Mouse (Mus musculus) T-helper 2 cell (primary cell): ENCODE results near the gene Acp2.

Source experiments
- in situ Hi-C: fragments of 300-600 bp; cut with MboI, MseI; formaldehyde crosslinking; loops from one replicate; pipeline ENCODE4 v1.15.1; 2025; ENCODE audit warnings: high pct_unique_total_duplicates

The Acp2 gene

DNA sequence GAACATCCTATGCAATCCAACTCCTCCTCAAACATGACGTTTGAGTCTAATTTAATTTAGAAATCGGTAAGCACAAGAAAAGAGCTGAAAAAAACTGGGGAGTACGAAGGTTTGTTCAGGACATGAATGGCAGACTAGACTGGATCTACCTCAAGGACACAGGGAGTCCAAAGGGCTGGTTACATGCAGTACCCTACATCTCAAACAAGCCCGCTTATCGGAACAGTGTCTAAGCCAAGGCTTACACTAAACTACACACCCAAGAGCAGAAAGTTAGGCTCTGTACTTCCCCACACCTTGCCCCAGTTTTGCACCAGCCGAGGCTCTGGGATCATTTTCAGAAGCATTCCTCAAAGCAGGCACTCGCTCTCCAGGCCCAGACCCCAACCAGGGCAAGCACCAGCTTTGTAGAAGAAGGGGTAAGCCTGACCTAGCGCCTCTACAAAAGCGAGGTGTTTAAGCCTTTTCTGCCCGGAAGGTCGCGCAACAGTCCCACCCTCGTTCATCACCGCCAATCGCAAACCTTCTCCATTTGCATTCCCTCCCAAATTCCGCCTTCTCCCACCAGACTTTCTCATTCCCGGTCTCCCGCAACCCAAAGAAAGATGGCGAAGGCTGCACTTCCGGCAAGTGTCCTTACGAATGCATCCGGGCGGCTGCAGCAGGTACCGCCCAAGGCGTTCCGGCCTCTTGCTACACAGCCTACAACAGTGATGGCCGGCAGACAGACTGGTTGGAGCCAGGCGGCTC is at the start of gene Acp2, which contains the start of gene Nr1h3:
Acp2 (plus strand) TSS at position 664 of the 750 bp plus-strand sequence.
Nr1h3 (minus strand) TSS at position 613 of the 750 bp plus-strand sequence.
- in situ Hi-C loops, result no loop called here

DNA sequence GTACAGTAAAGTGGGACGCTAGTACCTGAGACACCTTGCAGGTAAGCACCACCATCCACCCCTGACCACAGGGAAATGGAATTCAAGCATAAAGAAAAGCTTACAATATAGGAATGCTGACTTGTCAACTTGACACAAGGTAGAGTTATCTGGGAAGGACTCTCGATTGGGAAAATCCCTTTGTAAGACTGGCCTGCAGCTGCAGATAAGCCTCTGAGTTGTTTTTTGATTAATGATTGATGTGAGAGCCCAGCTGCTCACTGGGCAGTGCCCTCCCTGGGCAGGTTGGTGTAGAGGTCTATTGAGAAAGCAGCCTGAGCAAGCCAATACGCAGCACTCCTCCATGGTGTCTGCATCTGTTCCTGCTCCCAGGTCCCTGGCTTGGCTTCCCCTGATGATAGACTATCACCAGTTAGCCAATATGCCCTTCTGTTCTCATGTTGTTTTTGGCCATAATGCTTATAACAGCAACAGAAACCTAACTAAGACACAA is 49.8 kb upstream of the Acp2 start:
- in situ Hi-C loops, result loop anchor here (10.0 kb wide), 1 partner anchor 432 kb away; no protein-coding TSS in a partner anchor

GRCm38 (mm10) chr2:91154091-91154490 is 48.6 kb upstream of the Acp2 start:
- in situ Hi-C loops, result loop anchor here (10.0 kb wide), 1 partner anchor 431 kb away; no protein-coding TSS in a partner anchor

- in situ Hi-C loops, result loop anchor here (10.0 kb wide), 1 partner anchor 428 kb away; no protein-coding TSS in a partner anchor
Observed at GRCm38 (mm10) chr2:91157002-91157752, 45.5 kb upstream of the Acp2 start.

DNA sequence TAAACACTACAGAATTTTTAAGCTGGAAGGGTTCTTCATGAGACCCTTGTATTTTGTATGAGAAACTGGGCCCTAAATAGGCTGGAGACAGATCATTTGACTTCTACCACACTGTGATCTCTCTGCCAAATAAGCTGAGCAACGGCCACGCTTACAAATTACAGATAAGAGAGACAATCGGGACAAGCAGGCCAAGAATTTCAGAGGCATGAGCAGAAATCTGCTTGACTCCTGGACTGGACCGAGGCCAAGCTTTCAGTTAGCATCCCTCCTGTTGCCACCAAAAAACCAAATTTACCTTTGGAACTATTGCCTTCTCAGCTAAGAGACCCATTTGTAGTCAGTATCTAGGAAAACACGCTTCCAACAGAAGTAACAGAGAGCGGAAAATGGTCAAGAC is 42.1 kb upstream of the Acp2 start:
- in situ Hi-C loops, result no loop called here

- in situ Hi-C loops, result no loop called here
Observed at GRCm38 (mm10) chr2:91162952-91163351, 39.7 kb upstream of the Acp2 start.

DNA sequence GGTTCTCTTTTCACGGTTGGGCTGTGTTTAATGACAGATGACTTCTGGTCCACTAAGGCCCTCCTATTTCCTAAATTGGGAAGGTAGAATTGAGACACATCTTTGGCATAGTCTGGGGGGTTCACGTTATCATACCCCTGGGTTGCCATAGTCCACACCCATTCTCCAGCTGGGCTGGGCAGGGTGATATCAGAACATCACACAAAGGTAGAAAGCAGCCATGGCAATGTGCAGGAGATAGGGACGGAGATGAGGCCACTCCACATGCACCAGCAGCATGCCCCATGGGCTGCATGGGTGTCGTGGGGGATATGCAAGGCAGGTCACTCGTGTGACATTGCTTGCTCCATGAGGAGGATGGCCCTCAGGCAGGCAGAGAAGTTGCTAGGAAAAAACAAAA is 39.2 kb upstream of the Acp2 start:
- in situ Hi-C loops, result no loop called here

- in situ Hi-C loops, result no loop called here
Observed at GRCm38 (mm10) chr2:91164991-91165390, 37.7 kb upstream of the Acp2 start.

- in situ Hi-C loops, result no loop called here
Observed at GRCm38 (mm10) chr2:91167629-91168028, 35.1 kb upstream of the Acp2 start.

DNA sequence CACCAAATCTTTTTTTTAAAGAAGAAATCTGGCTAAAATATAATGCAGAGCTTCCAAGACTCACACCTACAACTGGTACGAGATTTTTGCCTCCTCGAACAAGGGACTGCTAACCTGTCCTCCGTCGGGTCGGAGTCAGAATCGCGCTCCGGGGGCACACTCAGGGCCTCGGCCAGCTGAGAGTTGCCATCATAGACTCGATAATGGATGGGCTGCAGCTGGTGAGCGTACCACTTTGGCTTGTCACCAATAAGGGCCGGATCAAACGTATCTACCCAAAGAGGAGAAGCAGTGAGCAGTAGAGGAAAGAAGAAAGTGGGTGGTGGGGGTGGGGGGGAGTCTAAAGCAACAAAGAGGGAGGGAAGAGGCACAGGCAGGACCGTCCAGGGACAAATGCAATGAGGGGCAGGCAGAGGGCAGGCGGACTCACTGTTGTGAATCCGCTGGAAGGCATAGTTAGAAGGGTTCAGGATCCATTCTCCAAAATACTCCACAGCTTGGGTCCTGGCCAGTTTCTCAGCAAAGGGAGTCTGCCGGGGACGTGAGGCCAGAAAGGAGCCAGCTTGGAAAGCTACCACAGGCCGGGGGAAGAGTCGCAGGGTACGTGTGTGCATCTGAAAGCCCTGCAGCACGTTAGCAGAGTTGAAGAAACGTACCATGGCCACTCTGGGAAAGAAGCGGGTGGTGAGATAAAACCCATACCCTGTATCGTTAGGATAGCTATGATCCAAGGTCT is 32.9 kb upstream of the Acp2 start:
- in situ Hi-C loops, result no loop called here

- in situ Hi-C loops, result no loop called here
Observed at GRCm38 (mm10) chr2:91175490-91175889, 27.2 kb upstream of the Acp2 start.

DNA sequence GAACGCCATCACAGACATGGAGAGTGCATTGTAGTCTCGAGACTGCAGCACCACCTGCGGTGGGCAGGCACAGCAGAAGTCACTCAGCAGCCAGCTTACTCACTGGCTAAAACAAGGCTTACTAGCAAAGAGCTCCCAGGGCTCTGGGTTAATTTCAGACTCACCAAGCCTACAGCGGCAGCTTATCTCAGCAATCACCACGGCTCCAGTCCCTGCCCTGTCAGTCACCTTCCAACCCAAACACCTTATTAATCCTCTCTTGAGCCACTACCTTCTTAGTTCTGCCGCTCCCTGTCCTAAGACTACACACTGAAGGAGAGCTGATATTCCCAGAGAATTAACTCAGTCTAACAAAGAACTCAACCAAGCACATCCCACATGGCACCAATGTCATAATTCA is 26.5 kb upstream of the Acp2 start:
- in situ Hi-C loops, result no loop called here

DNA sequence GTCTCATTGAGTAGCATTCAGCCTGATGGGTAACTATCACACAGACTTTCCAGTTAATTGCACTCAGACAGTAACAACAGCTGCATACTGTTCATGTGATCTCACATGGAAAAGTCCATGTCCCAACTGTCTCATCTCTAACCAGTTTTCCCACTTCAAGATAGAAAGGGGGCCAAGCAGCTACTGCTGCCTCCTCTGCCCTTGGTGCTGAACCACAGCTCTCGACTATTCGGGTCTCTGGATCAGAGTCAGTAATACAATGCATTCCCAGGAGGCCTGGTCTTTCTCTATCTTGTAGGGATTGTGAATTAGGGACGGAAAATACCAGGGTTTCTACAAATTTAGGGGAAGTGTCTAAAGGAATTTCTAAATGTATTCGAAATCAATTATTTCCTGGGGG is 22.9 kb upstream of the Acp2 start:
- in situ Hi-C loops, result no loop called here

DNA sequence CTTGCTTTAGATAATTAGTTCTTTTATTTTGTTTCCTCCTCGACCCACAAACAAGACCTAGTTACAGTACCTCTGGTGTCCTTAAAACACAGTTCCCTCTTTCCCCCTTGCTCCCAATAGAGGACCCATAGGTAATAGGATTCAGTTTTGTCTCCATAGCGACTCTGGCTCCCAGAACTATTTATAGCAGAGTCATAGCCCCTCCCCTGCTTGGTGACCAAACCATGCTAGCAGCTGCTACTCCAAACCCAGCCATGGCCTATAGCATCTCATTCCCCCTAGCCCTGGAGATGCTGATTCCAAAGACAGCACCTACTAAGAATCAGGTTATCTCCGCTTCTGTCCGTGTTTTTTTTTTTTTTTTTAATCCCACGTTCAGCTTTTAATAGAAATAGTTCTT is 22.0 kb upstream of the Acp2 start:
- in situ Hi-C loops, result no loop called here

GRCm38 (mm10) chr2:91182016-91182404 is 20.7 kb upstream of the Acp2 start:
- in situ Hi-C loops, result no loop called here

GRCm38 (mm10) chr2:91182405-91183147 is 20.1 kb upstream of the Acp2 start:
- in situ Hi-C loops, result no loop called here

DNA sequence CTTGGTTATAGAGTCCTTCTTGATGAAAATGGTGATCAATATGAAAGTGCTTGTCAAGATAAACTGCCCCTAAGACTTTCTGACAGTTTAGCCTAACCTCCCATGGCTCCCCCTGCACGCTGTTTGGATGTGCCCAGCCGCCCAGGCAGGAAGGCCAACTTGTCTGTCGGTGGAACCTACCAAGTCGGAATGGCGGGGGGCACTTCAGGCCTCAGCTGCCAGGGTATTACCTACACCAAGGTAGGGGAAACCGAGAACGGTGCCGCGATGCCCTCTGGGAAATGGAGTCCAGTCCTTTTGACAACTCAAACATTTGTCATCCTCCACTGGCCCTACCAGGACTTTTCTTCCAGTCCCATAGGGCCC is 19.6 kb upstream of the Acp2 start:
- in situ Hi-C loops, result no loop called here

- in situ Hi-C loops, result no loop called here
Observed at GRCm38 (mm10) chr2:91183711-91184405, 18.8 kb upstream of the Acp2 start, which contains the start of gene Madd. Gene Madd (minus strand): TSS chr2:91183837.

DNA sequence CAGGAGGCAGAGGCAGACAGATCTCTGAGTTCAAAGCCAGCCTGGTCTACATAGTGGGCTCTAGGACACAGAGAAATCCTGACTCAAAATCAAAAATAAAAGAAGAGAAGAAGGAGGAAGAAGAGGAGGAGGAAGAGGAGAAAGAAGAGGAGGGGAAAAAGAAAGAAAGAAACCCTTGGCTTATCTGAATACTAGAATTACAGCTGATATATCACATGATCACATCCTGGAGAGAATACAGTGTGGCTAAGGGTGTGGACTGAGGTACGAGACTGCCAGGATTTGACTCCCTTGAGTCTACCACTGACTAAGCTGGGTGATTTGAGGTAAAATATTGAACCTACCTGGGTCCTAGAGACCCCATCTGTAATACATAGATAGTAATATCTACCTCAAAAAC is 16.5 kb upstream of the Acp2 start:
- in situ Hi-C loops, result no loop called here

DNA sequence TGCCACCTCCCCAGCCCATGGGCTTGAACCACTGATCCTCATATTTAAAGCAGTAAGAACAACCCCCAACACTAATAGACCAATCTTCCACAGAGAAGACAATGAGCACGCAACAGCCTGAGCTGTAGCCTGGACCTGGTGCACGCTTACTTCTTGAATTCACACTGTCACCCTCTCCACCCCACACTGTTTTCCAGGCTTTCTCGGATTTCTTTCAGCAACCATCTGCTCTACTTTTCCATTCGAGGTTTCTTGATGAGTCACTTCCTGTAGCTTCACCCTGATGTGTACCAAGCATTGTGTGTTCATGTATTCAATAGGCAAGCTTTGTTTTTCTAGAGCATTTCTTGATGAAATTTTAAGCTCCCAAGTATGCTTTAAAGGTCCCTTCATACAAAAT is 15.3 kb upstream of the Acp2 start:
- in situ Hi-C loops, result no loop called here

DNA sequence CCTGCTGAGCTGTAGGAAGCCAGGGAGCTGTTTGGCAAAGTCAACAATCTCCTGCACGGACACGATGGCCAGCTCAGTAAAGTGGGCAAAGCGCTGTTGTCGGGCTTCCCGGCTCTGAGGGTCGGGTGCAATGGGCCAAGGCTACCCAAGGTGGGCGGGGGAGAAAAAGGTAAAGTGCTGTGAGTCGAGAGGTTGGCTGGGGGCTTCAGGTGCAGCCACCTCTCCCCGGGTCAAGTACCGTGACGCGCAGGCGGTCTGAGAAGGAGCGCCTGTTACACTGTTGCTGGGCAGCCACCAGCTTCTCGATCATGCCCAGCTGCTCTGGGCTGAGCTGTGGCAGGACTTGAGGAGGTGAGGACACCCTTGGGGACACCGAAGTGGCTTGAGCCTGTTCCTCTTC is 12.2 kb upstream of the Acp2 start:
- in situ Hi-C loops, result loop anchor here (5.0 kb wide), 1 partner anchor 67 kb away; the partner anchor contains the start of gene Pacsin3
